Mouse (Mus musculus) lung, adult 2 months (tissue): ENCODE results near the gene Vinac1.

Source experiments
- CTCF ChIP-seq: fragments of 200-500 bp; IDR thresholded peaks from 2 replicates; pipeline ENCODE4 v1.5.1; 2011; ENCODE audit warnings: mild to moderate bottlenecking, low read length, control low read depth; ENCODE audit not compliant: insufficient read depth
- POLR2A ChIP-seq: fragments of 200-500 bp; IDR thresholded peaks from 2 replicates; pipeline ENCODE4 v1.6.1; 2011; ENCODE audit warnings: low read depth, mild to moderate bottlenecking, control low read depth, low read length, borderline replicate concordance; ENCODE audit errors: extremely low read depth

GRCm38 (mm10) chr2:129057920-129058361, 10.0 kb upstream of the Vinac1 start:
- TF ChIP-seq CTCF (no peak), POLR2A (no peak)
